Mouse (Mus musculus): Measurements from ENCODE around the gene Polr3gl. TPM values are rescaled to one million over a fixed set of nuclear protein-coding genes. Genes with fewer than 3 reads are reported as not detected.

Gene Polr3gl
- 14.5 and 15.3 TPM in 2 replicates for polyA plus RNA-seq (2012; rRNA removed)

GRCm38 (mm10) chr3:96593790-96594560, at the start of gene Polr3gl:
Gene Polr3gl, minus strand, starts transcription at chr3:96594181.
- DNase-seq = peak; percentile 97
- under 1% methylated on average over 38 of the region's 38 CpGs for WGBS
- TF ChIP-seq CTCF (conservative IDR thresholded peaks at IDR 0.05; ENCODE audit: insufficient read depth, insufficient read length, low read depth, low read length) (peak; percentile 27; the same call in 1 of the 2 replicates), POLR2A (IDR thresholded peaks at IDR 0.05; ENCODE audit: low read depth, low read length) (peak; percentile 9)
- peak within 1 kb of the TSS; percentile 87 for H3K27ac ChIP-seq (ENCODE audit: insufficient read depth, low read depth, low read length)
- 0 out of 2 replicates have a peak, but pooled peaks cover 2% of the 10 kb centered on the region for H3K4me1 ChIP-seq (ENCODE audit: control insufficient read depth, insufficient read depth, low read length)
- no peaks in the 10 kb centered on the region for H3K36me3 ChIP-seq (ENCODE audit: control insufficient read depth, insufficient read depth, low read length)
- peak within 1 kb of the TSS; percentile 91 for H3K4me3 ChIP-seq (ENCODE audit: insufficient read depth, low read depth, low read length)
- 0 out of 2 replicates have a peak, but pooled peaks cover 1% of the 10 kb centered on the region for H3K27me3 ChIP-seq (replicated peaks; ENCODE audit: control insufficient read depth, insufficient read depth, low read length)

GRCm38 (mm10) chr3:96639219-96639618, 45.2 kb upstream of the Polr3gl start:
- H3K27me3 ChIP-seq (replicated peaks; ENCODE audit: control insufficient read depth, insufficient read depth, low read length) = no peaks in the 10 kb centered on the region; the same call in 1 of the 2 replicates
- DNase-seq = peak; percentile 77
- H3K4me3 ChIP-seq (ENCODE audit: insufficient read depth, low read depth, low read length) = no peak overlapping the region
- H3K36me3 ChIP-seq (ENCODE audit: control insufficient read depth, insufficient read depth, low read length) = no peaks in the 10 kb centered on the region
- H3K27ac ChIP-seq (ENCODE audit: insufficient read depth, low read depth, low read length) = no peak overlapping the region
- 92% methylated on average over 1 of the region's 1 CpGs for WGBS
- TF ChIP-seq CTCF (conservative IDR thresholded peaks at IDR 0.05; ENCODE audit: insufficient read depth, insufficient read length, low read depth, low read length) (peak; percentile 76), POLR2A (IDR thresholded peaks at IDR 0.05; ENCODE audit: low read depth, low read length) (no peak)
- peaks cover 13% of the 10 kb centered on the region for H3K4me1 ChIP-seq (ENCODE audit: control insufficient read depth, insufficient read depth, low read length)

GRCm38 (mm10) chr3:96636448-96636847, 42.5 kb upstream of the Polr3gl start:
- TF ChIP-seq CTCF (conservative IDR thresholded peaks at IDR 0.05; ENCODE audit: insufficient read depth, insufficient read length, low read depth, low read length) (no peak), POLR2A (IDR thresholded peaks at IDR 0.05; ENCODE audit: low read depth, low read length) (no peak)
- H3K4me1 ChIP-seq (ENCODE audit: control insufficient read depth, insufficient read depth, low read length) = peaks cover 13% of the 10 kb centered on the region
- H3K27me3 ChIP-seq (replicated peaks; ENCODE audit: control insufficient read depth, insufficient read depth, low read length) = no peaks in the 10 kb centered on the region; the same call in 1 of the 2 replicates
- H3K36me3 ChIP-seq (ENCODE audit: control insufficient read depth, insufficient read depth, low read length) = no peaks in the 10 kb centered on the region
- H3K4me3 ChIP-seq (ENCODE audit: insufficient read depth, low read depth, low read length) = peak overlapping the region; percentile 28
- no peak for DNase-seq
- H3K27ac ChIP-seq (ENCODE audit: insufficient read depth, low read depth, low read length) = no peak overlapping the region
- WGBS = 57% methylated on average over 11 of the region's 11 CpGs

- Histone ChIP-seq H3K4me1 (ENCODE audit: control insufficient read depth, insufficient read depth, low read length) (peaks cover 13% of the 10 kb centered on the region), H3K27ac (ENCODE audit: insufficient read depth, low read depth, low read length) (peak overlapping the region; percentile 48; the same call in 1 of the 2 replicates), H3K27me3 (replicated peaks; ENCODE audit: control insufficient read depth, insufficient read depth, low read length) (no peaks in the 10 kb centered on the region; the same call in 1 of the 2 replicates), H3K36me3 (ENCODE audit: control insufficient read depth, insufficient read depth, low read length) (no peaks in the 10 kb centered on the region), H3K4me3 (ENCODE audit: insufficient read depth, low read depth, low read length) (peak overlapping the region; percentile 75)
- 6% methylated on average over 15 of the region's 15 CpGs for WGBS
- TF ChIP-seq POLR2A (IDR thresholded peaks at IDR 0.05; ENCODE audit: low read depth, low read length) (no peak), CTCF (conservative IDR thresholded peaks at IDR 0.05; ENCODE audit: insufficient read depth, insufficient read length, low read depth, low read length) (no peak)
- no peak for DNase-seq
These were observed 41.9 kb upstream of the Polr3gl start for GRCm38 (mm10) chr3:96635906-96636305.

GRCm38 (mm10) chr3:96634928-96635879, 41.2 kb upstream of the Polr3gl start, which contains the start of the genes Pex11b and Gm42957:
Gene Pex11b, plus strand, starts transcription at chr3:96635376.
Gene Gm42957, plus strand, starts transcription at chr3:96635474.
- no peaks in the 10 kb centered on the region for H3K36me3 ChIP-seq (ENCODE audit: control insufficient read depth, insufficient read depth, low read length)
- peak; percentile 95 for DNase-seq
- H3K4me1 ChIP-seq (ENCODE audit: control insufficient read depth, insufficient read depth, low read length) = peaks cover 13% of the 10 kb centered on the region
- peak within 1 kb of the TSS; percentile 75 for H3K4me3 ChIP-seq (ENCODE audit: insufficient read depth, low read depth, low read length)
- 0 out of 2 replicates have a peak, but pooled peaks have one; percentile 14 for TF ChIP-seq CTCF (conservative IDR thresholded peaks at IDR 0.05; ENCODE audit: insufficient read depth, insufficient read length, low read depth, low read length)
- TF ChIP-seq POLR2A (IDR thresholded peaks at IDR 0.05; ENCODE audit: low read depth, low read length) = no peak
- H3K27me3 ChIP-seq (replicated peaks; ENCODE audit: control insufficient read depth, insufficient read depth, low read length) = no peaks in the 10 kb centered on the region; the same call in 1 of the 2 replicates
- 2% methylated on average over 60 of the region's 60 CpGs for WGBS
- H3K27ac ChIP-seq (ENCODE audit: insufficient read depth, low read depth, low read length) = peak within 1 kb of the TSS; percentile 48

GRCm38 (mm10) chr3:96634015-96634414, 40.0 kb upstream of the Polr3gl start:
- H3K4me3 ChIP-seq (ENCODE audit: insufficient read depth, low read depth, low read length) = no peak overlapping the region
- TF ChIP-seq CTCF (conservative IDR thresholded peaks at IDR 0.05; ENCODE audit: insufficient read depth, insufficient read length, low read depth, low read length) = no peak
- no peak for TF ChIP-seq POLR2A (IDR thresholded peaks at IDR 0.05; ENCODE audit: low read depth, low read length)
- DNase-seq = no peak
- 88% methylated on average over 1 of the region's 1 CpGs for WGBS
- no peak overlapping the region for H3K27ac ChIP-seq (ENCODE audit: insufficient read depth, low read depth, low read length)
- no peaks in the 10 kb centered on the region; the same call in 1 of the 2 replicates for H3K27me3 ChIP-seq (replicated peaks; ENCODE audit: control insufficient read depth, insufficient read depth, low read length)
- H3K36me3 ChIP-seq (ENCODE audit: control insufficient read depth, insufficient read depth, low read length) = no peaks in the 10 kb centered on the region
- H3K4me1 ChIP-seq (ENCODE audit: control insufficient read depth, insufficient read depth, low read length) = peaks cover 13% of the 10 kb centered on the region

Measured in kidney, adult 2 months (tissue).